Mouse (Mus musculus): Measurements from ENCODE around the gene Trmt10a.

The Trmt10a gene

DNA sequence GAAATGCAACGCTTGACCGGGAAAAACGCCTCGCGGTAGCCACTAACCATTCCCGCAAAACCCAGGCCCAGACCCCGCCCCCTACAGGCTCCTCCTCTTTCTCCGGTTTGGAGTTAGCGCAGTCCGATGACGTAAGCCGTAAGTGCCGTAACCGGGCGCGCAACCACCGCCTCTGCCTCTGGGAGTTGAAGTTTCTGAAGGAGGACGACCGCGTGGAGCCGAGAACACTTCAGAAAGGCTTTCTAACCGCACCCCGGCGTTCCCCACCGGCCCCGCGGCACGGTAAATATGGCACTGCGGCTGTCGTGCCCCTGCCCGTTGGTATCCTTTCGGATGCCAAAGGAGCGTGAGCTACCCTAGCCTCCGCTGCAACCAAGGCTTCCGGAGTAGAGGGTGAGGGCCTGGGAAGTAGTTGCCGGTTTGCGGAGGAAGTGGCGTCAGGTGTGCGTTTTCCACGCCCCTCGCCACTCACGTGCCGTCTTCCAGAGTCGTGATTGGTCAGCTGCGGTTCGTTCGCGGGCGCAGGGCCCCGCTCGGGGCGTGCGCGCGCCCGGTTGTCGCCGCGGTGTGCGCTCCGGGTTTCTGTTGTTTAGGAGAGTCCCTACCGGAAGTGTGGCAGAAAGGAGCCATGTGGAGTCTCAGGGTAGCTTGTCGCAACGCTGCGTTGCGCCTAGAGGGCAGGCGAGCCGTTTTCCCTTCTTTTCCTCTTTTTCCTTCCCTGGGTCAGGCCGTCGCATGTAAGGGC lies at the start of gene Trmt10a:
Trmt10a (plus strand) TSS at position 134 of the 745 bp plus-strand sequence.
- DNase-seq = peak; percentile 95 to 96

DNA sequence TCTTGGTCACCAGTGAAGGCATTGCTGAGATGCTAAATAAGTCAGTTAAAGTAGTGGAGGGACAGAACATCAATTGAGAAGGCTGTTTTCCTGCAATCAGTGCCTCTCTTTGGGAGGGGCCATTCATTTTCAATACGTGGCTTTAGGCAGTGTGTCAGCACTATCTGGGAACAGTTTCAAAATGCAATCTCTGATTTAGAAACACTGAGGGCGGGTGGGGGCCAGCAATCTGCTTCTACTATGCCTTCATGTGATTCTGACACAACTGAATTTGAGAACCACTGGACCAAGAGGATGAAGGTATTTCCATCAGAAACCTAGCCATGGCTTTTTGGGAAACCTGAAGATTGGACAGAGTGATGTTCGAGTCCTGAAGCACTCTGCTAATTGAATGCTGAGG lies 47.9 kb upstream of the Trmt10a start:
- no peak for DNase-seq

DNA sequence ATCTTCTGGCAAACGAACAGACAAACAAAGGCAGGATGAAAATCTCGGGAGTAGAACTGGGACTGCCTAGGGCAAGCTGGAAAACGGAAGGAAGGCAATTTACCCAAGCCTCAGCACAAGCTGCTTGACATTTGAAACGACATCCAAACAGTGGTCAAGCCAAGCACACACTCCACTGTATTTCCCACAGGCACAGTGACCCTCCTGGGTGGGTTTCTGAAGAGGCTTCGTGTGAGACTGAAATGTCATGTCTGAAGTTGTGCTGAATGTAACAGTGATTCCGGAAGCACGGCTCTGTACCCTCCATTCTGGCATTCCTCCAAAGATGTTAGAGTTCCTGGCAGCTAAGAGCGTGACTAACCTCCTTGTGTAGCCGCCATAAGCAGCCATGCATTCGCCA lies 47.5 kb upstream of the Trmt10a start:
- DNase-seq = no peak

DNA sequence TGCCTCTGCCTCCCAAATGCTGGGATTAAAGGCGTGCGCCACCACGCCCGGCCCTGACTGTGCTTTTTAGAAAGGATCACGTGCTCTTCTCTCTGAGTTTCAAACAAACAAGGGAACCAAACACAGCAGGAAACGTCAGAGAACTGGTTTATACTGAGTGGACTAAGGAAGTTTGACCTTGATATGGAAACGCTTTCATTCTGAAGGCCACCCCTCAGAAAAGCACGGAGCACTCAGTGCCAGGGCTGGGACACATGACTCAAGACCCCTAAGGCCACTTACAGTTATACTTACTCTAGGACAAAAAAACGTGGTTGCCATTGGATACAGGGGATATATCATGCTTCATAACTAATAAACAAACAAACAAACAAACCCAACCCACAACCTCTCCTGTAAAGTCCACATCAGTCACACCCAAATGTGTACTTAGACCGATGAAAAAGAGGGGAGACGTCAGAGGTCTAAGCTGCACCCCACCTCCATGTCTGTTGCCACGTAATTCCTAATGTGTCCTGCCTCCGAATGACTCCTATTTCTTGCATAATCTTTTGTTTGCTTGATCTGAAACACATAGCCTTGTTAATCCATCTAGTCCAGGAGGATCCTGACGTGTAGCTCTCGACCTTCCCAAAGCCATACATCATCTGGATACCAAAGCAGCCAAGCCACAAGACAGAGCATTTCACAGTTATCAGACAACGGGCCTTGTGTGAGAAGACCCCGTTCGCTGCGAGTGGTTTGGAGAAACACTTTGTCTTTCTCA lies 46.8 kb upstream of the Trmt10a start:
- DNase-seq = no peak

DNA sequence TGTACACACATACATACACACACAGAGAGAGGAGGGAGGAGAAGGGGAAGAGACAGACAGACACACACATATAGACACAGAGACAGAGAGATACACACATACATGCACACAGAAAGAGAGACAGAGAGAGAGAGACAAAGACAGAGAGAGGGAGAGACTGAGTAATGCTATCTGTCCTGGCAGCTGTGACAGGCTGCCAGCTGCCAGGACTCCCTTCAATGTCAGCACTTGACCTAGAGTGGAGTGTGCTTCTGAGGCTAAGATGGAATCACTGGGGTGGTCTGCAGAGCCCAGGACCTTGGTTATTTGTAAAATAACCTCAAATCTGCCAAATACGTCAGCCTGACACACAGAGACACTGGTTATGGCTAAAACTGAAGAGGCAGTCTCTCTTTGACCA lies 45.5 kb upstream of the Trmt10a start:
- no peak for DNase-seq

DNA sequence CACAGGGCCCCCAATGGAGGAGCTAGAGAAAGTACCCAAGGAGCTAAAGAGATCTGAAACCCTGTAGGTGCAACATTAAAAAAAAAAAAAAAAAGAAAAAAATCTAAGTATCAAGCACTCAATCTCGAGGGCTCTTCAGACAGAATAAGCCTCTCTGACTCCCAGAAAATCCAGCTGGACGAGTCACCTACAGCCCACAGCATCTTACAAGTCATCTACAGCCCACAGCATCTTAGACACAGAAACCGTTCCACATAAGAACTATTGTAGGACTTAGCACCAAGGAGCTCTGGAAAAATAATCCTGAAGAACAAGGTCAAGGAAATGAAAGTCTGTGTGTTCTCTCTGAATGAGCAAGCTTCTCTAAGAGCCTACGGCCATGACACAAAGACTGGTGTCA lies 41.3 kb upstream of the Trmt10a start:
- no peak for DNase-seq

DNA sequence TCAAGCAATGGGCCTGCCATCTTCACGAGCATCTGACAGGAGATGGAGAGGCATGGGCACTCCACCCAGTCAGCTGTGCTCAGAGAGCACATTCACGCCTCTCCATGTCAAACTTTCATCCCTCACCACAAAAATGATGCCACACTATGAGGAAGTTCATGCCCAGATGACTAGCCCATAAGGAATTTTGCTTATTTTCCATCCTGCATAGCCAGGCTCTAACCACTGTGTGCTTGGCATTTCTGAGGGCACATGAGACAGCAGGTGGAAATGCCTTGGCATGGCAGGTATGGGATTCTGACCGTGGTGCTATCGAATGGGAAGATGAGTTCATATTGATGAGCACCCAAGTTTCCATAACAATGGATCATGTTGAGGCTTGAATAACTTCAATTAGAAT lies 39.6 kb upstream of the Trmt10a start:
- DNase-seq = no peak

DNA sequence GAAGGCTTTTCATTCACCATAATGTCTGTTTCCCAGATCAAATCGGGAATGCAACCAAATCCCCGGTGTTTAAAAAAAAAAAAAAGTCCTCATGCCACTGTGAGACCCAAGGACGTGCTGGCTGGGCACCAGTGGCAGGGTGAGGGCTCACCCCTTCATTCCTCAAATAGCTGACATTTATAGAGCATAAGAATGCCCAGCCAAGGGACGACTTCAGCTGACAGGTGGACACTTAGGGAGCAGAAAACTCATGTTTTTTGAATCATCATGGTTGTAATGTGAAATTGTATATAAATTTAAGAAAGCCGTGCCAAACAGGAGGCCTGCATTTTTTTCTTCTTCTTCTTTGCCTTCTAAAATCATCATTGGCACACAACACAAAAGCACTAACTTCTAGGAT lies 38.2 kb upstream of the Trmt10a start:
- DNase-seq = no peak

DNA sequence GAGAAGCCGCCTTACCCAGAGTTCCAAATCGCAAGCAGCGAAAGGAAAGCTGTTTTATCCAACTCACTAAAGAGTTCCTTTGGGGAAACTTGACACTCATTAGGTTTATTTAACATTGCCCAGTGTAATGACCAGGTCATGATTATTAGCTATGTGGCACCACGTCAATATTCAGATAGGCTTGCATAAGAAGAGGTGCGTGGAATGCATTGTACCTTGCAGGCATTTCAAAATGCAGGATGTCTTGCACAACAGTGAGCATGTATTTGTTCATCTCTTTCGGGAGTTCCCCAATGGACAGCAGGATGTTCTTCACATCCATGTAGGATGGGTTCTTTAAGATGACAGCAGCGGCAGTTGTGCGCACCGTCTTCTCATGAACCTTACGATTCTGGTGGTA lies 36.4 kb upstream of the Trmt10a start:
- DNase-seq = no peak

DNA sequence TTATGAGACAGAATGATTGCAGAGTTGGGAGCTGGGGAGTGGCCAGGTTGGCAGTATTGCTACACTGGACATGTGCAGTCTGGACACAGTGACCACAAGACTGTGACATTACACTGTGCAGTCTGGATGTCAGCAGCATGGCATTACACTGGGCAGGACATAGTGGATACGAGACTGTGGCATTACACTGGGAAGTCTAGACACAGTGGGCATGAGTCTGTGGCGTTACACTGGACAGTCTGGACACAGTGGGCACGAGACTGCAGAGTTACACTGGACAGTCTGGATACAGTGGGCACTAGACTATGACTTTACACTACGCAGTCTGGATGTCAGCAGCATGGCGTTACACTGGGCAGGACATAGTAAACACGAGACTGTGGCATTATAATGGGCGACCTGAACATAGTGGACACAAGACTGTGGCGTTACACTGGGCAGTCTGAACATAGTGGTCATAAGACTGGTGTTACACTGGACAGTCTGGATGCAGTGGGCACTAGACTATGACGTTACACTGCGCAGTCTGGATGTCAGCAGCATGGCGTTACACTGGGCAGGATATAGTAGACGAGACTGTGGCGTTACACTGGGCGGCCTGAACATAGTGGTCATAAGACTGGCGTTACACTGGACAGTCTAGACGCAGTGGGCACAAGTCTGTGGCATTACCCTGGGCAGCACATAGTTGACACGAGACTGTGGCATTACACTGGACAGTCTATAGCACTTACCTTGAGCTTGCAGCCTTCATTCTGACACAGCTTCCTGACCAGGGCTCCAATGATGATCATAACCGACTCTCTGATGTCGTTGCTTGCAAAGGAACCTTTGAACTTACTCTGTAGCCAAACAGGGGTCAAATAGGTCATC lies 32.1 kb upstream of the Trmt10a start:
- DNase-seq = no peak

DNA sequence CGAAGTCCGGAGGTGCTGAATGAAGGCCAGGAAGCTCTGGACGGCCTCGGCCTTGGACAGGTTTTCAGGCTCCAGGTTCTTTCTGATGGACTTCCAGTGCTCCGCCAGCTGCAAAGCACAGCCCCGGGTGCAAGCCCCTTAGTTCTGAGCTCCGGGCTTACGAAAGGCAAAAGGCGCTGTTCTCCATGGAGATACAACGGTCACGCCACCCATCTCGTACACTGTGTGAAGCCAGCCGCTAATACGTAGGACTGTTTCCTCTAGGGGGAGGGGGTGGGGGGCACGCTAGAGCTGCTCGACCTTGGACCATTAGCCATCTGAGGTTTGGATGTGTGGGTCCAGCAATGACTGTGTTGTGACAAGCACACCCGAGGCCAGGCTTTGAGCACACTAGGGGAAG lies 29.1 kb upstream of the Trmt10a start:
- DNase-seq = no peak

DNA sequence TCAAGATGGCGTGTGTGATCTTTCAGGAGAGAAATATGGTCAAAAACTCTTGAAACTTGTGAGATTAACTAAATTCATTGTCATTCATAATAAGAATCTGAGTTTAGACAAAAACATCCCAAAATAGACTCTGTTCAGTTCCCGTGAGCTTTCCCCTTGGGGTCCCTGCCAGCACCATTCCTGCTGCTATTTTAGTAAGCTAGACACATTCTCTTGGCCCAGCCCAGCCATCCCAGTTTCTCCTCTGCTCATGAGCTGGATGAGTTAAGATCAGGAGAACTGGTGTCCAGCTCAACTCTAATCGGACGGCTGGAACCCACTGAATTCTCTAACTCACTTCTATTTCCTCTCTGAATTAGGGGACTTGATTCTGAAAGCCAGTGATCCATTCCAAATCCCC lies 26.4 kb upstream of the Trmt10a start:
- no peak for DNase-seq

DNA sequence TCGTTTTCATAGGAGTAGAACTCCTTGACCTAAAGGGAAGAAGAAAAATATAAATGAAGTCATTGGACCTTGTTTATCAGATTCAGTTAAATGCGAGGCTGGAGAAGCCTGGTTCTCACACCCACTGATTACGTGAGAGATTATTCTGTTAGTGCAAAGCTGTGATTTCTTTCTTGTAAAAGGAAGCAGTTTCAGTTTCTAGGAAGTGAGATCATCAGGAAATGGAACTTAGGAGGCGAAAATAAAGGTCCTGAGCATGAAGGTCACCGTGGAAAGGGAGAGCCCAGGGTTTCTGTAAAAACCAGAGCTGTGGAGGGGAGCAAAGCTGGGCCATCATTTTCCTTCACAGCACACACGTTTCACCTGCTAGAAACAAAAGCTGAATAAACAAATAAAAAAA lies 24.9 kb upstream of the Trmt10a start:
- DNase-seq = no peak

DNA sequence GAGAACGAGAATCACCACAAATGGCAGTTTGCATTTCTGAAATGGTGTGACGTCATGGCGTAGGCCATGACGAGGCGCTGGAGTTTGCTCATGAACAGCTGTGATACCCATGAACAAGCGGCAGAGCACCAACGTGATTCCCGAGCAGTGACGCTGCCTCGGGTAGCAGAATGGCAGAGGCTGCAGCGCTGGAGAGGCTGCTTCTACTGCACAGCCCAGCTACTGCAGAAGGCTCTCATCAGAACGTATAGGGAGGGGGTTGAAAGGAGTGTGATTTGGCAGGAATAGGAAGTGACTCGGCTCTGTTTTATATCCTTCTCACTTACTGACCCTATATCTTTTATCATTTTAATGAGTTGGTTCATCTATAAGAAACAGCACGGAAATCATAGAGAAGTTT lies 24.4 kb upstream of the Trmt10a start:
- DNase-seq = no peak

DNA sequence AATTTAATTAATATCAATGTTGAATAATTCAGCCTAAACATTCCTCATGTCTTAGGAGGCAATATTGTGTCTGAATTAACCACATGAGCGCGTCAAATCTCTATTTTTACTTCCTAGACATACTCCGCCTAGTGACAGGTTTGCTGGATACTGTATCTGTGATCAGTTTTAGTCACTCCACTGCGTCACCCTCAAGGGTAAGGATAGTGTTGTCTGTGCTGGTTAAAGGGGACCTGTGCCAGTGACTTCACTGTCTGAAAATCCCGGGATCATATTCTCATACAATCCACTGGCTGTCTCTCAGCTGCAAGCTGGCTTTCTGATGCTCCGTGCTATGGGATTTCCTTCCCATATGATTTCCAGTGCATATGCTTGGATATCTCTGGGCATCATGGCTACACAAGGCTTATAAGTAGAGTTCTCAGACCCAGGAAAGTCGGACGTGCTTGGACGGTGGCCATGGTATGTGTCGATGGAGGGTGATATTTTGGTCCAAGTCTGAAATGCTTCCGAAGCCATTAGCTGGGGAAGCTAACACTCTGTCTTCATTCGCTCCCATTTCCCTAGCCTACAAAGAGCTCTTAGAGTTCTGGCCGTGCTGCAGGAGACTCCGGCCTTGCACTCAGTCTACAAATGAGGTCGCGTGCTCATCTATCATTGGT lies 23.7 kb upstream of the Trmt10a start:
- no peak for DNase-seq

DNA sequence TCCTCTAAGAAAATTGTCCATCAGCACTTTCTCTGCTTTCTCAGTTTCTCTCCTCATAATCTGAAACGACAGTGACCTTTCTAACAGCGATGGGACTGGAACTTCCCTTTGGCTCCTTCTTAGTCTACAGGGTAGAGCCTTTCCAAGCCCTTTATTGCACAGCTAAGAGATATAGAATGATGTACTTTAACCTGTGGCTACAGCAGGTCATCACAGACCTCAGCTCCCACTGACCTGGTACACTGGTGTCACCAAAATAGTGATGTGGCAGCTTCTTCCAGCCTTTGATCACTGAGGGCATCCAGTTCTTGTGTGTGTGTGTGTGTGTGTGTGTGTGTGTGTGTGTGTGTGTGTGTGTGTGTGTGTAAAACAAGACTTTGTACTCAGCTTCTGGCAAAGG lies 21.8 kb upstream of the Trmt10a start:
- no peak for DNase-seq

DNA sequence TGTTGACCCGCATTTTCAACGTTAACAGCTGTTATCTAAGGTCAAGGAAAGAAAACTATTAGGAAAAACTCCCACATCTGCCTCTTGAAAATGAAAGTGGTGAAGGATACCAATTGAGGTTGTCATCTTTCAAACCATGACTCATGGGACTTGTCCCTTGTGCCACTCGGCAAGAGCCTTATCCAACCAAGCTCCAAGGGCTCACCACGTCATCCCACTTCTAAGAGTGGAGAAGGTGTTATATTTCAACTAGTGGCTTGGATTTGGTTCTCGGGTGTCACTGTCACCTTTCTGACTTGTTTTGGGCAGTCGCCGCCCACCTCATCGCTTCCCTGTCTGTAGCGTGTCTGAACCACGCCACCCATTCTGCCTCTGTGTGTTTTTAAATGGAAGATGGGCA lies 19.4 kb upstream of the Trmt10a start:
- no peak for DNase-seq

DNA sequence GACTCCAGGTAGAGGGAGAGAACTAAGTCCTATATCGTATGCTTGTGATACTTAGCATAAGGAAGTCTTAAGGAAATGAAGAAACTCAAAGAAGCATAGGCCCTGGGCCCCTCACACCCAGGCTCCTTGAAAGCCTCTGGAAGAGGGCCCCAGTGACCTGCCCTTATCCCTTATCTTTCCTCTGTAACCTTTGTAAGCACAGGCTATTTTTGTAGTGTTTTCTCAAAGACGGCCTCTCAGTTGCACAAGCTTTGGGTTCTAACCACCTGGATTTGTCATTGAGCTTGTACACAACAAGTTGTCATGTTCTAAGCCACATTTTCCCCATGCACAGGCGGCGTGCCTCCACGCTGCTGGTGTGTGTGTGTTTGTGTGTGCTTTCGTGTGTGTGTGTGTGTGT lies 14.1 kb upstream of the Trmt10a start:
- DNase-seq = no peak

DNA sequence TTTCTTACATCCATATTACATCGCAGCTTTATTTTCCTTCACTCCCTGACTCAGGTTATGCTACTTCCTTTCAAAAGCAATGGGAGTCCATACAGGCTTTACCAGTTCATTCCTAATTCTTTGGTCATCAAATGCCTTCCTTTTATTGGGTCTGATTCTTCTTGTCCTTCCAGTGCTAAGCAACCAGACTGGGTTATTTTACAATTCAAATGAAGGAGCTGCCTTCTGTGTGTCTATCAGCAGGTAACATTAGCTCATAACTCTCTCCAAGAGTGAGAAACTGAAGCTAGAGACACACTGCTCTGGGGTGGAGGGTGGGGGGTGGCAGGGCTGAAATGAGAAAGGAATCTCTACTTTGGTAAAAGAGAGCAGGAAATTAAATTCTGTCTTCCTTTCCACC lies 12.6 kb upstream of the Trmt10a start:
- no peak for DNase-seq

DNA sequence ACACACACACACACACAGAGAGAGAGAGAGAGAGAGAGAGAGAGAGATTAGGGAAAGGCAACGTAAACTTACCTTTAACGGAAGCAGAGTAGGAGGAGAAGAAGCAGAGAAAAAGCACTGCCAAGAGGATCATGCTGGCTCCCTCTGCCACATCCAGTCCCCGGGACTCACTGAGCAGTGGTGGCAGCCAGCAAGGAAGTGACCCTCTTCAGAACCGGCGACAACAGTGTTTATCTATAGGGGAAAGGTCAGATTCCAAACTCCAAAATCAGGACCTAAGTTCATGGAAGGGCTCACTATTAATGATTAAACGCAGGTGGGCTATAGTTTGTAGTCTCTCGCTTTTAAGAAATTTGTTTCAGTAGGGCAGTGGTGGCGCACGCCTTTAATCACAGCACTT lies 12.1 kb upstream of the Trmt10a start:
- DNase-seq = no peak

DNA sequence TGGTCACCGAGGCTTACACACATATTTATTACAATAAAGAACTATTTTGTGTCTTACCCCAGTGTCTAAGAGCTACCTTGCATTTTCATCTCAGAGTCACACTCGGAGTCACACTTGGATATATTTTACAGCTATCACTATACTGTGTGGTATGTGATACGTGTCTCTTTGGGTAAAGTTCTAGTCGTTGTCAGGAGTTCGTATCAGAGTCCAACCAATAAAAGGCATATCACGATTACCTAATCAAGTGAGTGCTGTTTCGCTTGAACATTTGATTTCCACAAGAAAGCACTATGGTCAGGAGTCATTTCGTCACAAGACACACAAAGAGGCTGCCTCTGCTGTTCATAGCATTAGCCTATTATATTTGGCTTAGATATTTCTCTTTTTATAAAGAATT lies 9.8 kb upstream of the Trmt10a start:
- DNase-seq = no peak

DNA sequence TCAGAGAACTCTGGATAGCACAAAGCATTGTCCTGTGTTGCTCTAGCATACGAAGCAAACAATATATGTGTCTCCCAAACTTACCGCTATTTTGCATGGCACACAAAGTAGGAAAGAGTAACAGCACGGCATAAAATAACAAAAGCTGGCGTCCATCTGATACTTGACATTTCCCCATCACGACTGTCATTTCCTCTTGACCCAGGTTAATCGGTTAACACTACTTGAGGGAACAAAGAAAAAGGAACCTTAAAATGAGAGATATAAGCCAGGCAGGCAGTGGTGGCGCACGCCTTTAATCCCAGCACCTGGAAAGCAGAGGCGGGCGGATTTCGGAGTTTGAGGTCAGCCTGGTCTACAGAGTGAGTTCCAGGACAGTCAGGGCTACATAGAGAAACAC lies 9.3 kb upstream of the Trmt10a start:
- DNase-seq = no peak

DNA sequence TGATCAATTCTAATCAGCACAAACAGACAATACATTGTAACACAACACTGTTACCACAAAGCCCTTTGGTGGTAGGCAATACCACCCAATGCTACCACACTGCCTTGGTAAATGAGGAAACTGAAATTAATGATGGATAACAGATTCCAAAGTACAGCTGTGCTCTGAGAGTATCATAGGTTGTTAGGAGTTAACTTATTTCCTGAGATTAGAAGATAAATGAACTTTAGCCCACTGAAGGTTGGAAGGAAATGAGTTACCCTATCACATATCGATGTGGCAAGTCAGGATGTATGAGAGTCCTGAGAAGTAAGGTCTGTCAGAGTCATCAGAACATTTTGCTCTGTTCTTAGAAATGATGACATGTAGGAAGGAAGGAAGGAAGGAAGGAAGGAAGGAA lies 8.7 kb upstream of the Trmt10a start:
- DNase-seq = no peak
